Mouse (Mus musculus): Measurements from ENCODE around the gene Btbd2.

Btbd2 gene

DNA sequence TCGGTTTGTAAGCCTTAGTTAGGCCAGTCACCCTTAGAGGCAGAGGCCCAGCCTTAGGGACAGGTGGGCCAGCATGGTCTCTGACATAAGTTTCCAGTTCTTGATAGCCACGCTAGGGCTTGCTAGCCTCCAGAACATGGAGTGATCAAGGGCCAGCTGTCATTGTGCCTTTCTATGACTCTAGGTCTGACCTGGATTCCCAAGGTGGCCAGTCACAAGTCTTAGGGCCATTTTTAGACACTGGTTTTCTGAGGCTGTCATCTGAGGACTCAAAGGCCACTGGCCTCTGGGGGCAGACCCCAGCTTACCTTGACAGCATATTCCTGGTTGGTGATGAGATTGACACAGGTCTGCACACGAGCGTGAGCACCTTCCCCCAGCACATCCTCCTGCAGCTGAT is 14.4 kb upstream of the Btbd2 start:
- DNase-seq (ENCODE audit: low spot score in 2 of 2): no peak

DNA sequence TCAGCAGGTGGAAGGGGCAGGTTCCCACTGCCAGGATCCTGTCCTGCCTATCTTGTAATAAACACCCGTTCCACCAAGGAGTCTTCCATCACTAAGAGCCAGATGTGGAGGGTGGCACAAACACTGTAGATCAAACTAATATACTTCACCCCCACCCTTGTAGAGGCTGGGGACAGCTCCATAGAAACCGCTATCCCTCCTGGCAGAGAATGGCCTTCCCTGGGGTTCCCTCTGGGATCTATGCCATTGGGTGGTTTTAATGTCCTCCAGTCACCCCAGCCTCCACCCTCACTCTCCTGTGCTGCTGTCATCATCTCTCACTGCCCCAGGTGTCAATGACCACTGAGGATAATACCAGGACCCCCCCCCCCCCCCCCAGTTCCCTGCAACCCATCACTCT is 13.7 kb upstream of the Btbd2 start:
- DNase-seq (ENCODE audit: low spot score in 2 of 2): no peak

DNA sequence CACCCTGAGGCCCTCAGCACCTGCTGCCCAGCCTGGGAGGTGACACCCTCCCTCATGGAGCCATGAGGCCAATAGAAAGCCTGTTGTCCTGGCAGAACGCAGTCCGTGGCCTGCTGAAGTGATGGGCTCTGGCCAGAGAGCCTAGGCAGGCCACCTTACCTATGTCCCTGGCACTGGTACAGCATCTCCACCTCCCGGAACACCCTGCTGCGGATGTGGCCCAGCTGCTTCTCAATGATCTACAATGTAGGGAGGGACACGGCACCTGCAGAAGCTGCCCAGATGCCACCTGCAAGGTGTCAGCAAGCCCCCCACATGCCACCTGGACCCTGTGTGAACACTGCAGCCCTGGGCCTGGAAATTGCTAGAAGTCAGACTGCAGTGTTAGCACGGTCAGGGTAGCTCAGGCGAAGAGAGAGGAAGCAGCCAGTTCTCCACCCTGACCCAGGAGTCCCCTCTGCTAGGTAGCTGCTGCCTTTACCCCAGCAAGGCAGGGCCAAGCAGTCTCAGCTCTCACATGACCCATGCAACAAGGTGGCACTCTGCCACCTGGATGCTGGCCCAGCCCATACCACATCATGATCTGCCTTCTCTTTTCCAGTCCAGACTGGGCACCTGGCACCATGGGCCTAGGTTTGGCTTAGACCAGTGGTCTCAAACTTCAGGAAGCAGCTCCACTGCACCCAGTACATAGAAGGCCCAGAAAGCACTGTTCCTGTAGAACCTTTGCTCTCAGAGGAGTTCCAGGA is 13.0 kb upstream of the Btbd2 start:
- no peak for DNase-seq (ENCODE audit: low spot score in 2 of 2)

DNA sequence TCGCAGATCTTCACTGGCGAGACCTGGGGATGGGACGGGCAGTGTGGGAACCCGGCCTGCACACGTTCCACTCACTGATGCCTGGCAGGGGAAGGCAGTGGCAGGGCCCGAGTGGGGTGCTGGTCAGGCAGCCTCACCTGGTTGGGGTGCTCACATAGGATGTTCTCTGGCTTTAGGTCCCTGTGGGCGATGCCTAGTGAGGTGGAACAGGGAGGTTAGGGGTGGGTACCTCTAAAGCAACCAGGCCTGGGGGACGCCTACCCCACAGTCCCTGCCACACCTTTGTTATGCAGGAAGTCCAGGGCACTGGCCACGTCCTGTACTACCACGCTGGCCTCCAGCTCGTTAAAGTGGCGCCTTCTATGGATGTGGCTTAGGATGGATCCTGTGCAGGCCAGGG is 12.1 kb upstream of the Btbd2 start:
- no peak for DNase-seq (ENCODE audit: low spot score in 2 of 2)

DNA sequence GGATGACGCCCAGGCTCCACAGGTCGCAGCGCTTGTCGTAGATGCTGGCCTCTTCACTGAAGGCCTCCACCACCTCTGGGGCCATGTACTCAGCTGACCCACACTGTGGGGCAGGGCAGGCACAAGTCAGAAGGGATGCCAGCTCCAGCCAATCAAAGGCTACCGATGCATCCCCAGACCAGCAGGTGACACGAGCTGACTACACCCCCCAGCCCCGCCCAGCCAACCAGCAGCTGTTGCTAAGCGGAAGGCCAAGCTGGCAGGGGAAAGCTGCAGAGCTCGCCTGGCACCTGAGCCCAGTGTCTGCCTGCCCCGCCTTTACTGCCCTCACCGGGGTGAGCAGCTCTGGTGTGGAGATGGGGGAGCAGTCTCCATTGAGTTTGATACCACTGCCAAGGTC is 11.7 kb upstream of the Btbd2 start:
- peak in 1 of 2 experiments; percentile 53 for DNase-seq (ENCODE audit: low spot score in 2 of 2)

DNA sequence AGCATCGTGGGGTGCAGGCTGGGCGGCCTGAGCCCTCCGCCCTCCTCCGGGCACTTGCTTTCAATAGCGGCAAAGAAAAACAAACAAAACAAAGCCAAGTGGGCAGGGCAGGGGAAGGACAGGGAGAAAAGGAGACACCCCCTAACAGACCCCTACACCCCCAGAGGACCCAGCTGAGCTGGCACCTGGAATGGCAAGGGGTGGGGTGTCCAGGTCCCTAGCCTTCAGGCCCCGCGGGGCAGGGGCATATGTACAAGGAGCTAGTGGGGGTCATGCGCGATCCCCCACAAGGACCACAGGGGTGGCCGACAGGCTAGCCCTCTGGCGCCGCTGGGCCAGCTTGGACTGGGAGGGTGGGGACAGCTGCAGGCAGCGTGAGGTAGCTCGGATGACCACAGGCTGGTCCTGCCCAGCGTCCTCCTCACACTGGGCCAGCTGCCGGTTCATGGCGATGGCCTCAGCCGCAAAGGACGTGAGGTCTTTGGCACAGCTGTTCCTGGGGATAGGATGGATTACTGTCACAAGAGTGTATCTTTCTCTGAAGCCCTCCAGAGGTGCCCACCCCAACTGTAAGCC is 10.1 kb upstream of the Btbd2 start:
- no peak for DNase-seq (ENCODE audit: low spot score in 2 of 2)

DNA sequence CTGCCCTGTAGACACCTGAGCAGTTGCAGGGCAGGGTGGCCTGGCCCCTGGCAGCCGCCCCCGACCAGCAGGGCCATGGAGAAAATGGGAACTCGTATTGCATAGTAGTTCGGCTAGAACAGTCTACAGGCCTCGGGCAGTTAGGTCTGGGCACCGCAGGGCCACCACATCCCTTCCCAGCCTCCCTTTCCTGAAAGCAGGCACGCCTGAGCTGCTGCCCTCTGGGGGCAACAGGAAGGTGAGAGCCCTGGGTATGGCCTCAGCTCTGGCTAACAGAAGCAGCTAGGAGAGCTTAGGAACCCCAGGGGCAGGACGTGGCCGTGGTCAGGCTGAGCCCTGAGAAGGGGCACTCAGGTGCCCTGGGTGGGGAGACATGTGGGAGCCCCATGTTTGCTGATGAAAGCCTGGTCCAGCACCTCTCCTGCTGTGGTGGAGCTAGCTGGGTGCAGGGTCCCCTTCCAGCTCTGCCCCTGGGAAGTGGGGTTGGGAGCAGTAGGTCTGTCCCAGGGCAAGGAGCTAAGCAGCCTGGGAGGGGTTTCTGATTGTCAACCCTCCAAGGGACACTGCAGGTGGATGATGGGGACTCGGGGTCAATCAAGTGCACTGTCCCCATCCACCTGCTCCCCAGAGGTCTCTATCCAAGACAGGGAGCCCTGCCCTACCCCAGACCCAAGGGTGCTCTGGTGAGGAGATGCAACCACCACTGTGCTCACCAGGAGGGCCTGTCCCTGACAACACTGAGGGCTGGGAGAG is 9.3 kb upstream of the Btbd2 start:
- no peak for DNase-seq (ENCODE audit: low spot score in 2 of 2)

DNA sequence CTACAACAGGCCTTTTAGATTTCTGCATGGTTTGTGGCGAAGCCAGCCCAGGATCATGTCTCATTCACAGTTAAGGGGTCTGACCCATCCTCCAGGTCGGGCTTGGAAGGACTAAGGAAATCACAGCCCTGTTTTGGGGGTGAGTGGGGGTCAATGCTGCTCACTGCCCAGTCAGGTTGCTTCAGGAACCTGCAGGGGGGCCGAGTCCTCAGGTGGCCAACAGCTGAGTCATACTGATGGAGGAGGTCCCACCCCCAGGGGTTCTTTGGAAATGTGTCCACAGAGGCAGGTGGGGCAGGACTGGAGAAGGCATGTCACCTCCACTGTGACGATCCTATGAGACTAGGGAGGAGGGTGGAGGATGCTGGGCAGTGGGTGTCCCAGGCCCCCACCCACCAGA is 8.6 kb upstream of the Btbd2 start:
- peak in 1 of 2 experiments; percentile 28 for DNase-seq (ENCODE audit: low spot score in 2 of 2)

DNA sequence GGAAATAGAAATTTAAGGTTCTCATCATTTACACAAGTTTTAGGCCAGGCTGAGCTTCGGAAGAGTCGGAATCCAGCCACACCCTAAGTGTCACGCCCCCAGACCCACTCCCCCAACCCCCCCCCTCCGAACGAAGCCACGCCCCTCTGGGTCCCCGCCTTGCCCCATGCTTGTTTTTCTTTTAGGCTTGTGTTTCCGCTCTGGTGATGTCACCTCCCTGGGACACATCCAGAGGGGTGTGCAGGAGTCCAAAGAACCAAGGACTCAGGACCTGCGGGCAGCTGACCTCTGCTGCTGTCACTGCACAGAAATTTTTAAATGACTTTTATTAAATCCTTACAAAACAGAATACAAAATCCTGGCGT is 8.1 kb upstream of the Btbd2 start:
- peak in 1 of 2 experiments; percentile 39 for DNase-seq (ENCODE audit: low spot score in 2 of 2)

DNA sequence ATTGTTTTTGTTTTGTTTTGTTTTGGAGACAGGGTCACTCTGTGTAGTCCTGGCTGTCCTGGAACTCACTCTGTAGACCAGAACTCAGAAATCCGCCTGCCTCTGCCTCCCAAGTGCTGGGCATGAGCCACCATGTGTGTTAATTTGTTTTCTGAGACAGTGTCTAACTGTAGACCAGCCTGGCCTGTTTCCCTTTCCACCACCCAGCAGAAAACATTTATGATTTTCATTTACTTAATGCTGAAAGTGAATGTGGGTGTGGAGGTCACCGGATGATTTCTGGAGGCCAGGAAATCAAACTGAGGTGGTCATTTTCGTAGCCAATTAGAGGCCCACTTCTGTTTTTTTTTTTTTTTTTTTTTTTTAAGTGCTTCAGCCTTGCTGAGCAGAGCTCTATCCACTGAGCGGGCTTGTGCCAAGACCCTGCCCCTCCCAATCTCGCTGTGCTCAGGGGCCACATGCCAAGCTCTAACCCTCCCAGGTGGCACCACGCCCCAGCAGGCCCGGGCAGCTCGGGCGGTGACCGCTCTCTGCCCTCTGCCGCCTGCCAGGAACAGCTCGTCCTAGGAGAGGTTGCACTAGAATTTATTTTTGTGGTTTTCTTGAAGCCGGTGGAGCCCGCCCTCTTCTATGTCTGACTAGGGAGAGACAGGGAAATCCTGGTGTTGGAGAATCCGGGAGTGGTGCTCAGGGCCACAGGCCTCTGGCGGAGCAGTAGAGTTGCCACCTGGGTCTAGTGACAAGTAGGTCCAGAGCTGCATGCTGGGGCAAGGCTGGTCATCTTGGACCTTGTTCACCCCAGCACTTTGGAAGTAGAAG is 7.5 kb upstream of the Btbd2 start:
- peak; percentile 26 to 75 for DNase-seq (ENCODE audit: low spot score in 2 of 2)

DNA sequence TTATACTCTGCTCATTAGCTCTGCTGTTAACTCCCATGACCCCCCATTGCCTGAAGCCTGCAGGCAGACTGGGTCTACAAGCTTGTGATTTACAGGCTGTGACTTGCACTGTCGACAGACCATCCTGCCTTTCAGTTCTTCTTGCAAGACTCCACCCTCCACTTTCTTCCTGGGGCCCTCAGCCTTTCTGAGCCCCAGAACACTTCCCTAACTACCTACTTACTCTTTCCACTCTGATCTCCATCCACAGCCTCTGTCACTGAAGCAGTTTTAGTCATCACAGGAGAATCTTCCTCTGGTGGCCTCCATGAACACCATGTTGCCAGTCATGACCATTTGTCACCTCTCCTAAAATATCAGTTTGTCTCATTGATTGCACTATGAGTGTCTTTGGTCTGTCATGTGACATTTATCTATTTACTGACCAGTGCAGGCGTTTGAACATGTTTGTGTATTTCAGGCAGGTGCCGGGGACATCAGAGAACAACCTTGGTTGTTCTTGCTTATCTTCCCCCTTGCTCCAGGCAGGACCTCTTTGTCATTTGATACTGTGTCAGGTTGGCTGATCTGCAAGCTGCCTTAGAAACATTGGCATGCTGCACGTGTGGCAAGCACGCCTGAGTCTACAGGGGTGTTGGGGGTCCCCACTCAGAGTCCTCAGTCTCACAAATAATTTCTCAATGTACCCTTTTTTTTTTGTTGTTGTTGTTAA is 6.8 kb upstream of the Btbd2 start:
- DNase-seq (ENCODE audit: low spot score in 2 of 2): peak in 1 of 2 experiments; percentile 32

DNA sequence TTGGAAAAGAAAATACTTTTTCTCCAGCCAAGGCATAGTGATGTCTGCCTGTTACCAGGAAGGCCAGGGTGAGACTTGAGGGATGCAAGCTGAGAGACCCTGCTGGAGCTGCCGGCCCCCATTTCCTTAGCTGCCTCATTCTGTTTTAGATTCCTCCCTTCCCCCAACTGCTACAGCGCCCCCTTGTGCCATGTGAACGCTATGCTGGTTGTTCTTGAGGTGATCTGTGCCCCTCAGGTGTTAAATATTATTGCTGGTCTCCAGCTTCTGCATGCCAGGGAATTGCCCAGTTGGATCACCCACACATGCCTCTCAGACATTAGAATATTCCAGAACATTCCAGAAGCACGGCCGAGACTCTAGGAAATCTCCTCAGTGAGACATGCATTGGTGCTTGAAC is 4.3 kb upstream of the Btbd2 start:
- DNase-seq (ENCODE audit: low spot score in 2 of 2): peak; percentile 67 to 88

DNA sequence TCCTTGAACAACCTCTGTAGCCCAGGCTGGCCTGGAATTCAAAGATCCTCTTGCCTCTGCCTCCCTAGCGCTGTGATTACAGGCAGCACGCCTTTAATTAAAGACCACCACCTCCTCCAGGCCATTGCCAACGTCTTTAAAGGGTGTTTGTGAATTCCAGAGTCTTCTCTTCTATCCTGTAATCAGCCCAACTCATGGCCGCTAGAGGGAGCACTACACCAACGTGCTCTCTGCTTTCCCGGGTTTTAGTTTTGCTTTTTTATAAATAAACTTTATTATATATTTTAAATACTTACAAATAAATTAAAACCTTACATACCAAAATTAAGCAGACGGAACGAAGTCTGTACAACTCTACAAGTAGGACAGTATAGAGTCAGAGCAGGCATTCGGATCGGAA is 2.3 kb upstream of the Btbd2 start:
- DNase-seq (ENCODE audit: low spot score in 2 of 2): peak; percentile 77 to 90

DNA sequence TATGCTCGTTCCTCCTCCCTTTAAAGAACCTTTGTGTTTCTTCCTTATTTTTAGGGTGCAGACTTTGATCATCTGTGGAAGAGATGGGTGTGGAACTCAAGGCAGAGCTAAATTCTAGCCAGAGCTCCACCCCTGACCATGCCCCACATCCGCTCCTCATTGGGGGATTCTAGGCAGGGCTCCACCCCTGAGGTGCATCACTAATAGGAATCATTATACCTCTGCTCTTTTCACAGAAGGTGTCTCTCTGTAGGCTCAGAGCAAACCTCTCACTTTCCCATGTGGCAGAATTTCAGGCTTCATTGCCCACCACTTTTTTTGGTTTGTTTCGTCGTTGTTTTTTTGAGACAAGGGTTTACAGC is 2.0 kb upstream of the Btbd2 start:
- DNase-seq (ENCODE audit: low spot score in 2 of 2): peak in 1 of 2 experiments; percentile 53

DNA sequence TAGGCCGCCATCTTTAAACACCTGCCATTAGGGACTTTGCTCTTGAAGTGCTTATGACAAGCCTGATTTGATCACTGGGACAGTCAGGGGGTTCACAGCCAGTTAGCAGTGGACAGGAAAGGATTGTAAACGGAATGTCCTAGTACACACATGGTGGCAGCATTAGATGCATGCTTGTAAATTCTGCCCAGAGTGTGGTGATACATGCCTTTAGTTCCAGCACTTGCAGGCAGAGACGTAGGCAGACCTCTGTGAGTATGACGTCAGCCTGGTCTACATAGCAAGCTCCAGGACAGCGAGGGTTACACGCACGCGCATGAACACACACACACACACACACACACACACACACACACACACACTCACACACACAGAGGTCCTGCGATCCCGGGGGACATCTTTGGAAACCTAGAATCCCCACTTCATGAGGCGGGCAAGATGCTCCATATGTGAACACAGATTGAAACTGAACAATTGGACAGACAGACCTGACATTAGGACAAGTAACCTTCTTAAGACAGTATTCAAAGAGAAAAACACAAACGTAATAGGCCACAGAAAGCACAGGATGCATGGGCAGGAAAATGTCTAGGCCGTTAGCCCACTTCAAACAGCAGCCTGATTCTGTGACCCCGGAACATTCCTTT is 1.4 kb upstream of the Btbd2 start:
- no peak for DNase-seq (ENCODE audit: low spot score in 2 of 2)

DNA sequence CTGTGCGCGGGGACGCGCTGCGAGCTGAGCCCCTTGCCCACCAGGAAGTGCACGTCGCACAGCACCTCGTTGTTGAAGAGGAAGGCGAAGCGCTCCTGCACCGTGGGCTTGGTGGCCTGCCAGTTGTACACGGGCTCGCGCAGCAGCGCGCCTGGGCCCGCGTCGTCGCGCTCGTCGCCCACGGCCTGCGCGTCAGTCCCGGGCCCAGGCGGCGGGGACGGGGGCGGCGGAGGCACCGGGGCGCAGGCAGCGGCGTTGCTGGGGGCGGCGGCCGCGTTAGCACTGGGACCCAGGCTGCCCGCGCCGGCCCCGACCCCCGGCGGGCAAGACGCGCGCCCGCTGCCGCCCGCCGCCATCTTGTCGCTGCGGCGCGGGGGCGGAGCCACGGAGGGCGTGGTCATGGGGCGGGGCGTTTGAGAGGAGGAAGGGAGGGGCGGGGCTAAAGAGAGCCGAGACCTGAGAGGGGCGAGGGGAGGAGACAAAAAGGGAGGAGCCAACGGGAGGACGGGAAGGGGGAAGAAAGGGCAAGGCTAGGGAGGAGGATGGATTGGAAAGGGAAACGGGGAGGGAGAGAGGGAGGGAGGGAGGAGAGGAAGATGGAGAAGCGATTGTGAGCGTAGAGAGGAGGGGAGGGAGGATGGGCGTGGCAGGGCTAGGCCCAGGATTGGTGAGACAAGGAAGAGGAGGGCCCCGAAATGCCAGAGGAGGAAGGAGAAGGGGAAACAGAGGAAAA is 575 bp downstream of the Btbd2 start:
- DNase-seq (ENCODE audit: low spot score in 2 of 2): peak; percentile 97 to 99

DNA sequence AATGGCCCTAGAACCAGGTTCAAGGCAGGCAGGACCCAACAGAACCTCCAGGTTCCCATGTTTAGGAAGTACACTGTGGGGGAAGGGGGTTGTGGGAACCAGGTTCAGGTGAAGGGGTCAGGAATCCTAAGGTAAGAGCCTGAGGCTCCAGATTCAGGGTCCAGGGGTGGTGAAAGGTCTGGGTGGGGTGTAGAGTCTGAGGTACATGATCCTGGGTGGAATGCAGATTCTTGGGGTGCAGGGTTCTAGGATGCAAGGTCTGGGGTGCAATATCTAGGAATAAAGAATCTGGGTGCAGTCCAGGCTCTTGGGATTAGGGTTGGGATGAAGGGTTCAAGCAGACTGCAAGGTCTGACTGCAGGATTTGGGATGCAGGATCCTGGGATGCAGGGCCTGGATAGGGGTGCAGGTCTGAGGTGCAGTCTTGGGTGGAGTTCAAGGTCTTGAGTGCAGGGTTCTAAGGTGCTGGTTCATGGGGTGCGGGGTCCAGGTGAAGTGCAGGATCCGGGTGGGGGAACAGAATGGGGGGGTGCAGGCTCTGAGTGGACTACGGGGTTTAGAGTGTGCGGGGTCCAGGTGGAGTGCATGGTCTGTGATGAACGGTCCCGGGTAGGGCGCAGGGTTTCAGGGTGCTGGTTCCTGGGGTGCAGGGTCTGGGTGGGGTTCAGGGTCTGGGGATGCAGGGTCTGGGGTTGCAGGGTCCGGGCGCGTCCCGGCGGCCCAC is 1.3 kb downstream of the Btbd2 start:
- no peak for DNase-seq (ENCODE audit: low spot score in 2 of 2)

DNA sequence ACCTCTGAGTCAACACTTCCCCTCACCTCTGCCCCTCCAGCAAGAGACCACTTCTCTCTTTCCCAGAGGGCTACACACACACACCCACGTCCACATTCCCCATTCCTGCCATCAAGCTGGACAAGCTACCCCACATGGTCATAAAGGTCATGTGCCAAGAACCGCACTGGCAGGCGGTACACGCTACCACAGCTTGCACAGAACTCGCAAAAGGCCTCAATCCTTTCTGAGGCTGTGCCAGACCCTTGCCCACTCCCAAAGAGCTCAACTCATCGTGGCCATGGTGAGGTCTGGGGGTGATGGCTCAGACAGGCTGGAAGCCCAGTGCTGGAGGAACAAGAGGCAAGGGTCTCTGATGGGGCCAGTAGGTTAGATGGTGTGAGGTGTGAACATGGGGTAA is 2.0 kb downstream of the Btbd2 start:
- no peak for DNase-seq (ENCODE audit: low spot score in 2 of 2)

DNA sequence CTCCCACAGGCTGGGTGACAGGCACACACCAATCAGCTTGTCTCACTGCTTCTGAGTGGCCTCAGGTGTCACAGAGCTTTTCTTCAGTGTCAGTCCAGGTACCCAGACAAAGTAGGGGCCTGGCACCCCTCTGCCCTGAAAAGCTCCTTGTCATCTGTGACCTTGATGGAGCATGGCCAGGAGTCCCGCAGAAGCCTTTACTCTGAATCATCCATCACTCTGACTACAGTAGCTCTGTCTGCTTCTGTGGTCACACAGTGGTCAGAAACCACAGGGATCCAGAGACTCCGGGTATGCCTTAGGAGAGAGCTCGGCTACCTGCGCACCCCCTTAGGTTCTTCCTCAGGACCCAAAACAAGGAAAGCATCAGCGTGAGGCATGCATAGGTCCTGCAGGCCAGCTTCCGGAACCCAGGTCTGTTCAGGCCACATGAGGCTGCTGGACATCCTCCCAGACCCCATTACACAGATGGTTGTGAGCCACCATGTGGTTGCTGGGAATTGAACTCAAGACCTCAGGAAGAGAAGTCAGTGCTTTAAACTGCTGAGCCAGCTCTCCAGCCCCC is 3.6 kb downstream of the Btbd2 start:
- DNase-seq (ENCODE audit: low spot score in 2 of 2): no peak
